Mouse (Mus musculus) CH12F3 (cell line): ENCODE measurements around the gene Fubp3.
"Not testable (repeated sequence)": the region's sequence is repeated elsewhere in the genome, so short reads cannot be mapped to it uniquely, and the experiment has no call there.

ENCODE experiments used
- in situ Hi-C: fragments of 300-500 bp; cut with MboI; formaldehyde crosslinking; loops from 2 replicates; pipeline ENCODE4 v1.14.3; 2020; ENCODE audit warnings: low sequenced_read_pairs

Fubp3 gene

DNA sequence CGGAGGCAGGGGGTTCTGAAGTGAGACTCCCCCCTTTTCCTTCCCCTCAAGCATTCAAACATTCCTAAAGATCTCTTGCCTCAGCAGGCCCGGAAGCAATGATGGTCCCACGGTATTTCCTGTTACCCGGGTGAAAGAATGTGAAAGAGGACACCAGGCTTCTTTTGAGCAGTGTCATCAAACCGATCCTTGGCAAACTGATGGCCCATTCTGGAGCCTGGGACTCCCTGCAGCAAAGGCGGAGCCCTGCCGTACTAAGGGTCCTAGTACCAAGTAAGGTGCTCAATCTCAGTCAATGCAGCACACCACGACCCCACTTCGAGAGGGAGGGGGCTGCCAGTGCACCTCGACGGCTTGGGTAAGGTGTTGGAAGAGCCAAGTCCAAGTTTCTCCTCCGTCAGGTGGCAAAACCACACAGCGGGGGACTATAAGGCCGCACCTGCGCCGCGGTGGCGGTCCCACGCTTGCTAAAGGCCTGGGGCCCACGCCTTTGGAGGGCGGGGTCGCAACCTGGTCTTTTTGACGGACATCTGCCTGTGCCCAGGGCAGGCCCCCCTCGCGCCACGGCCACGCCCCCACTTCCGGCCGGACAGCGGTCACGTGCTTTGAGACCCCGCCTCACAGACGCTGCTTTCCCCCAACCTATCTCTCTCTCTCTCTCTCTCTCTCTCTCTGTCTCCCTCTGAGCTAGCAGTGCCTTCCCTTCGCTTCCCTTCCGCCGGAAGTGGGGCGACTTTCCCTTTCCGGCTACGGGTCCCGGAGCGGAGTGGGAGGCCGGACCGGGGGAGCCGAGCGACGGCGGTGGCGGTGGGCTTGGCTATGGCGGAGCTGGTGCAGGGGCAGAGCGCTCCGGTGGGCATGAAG, at the start of gene Fubp3:
Fubp3 (plus strand) TSS at position 601 of the 864 bp plus-strand sequence.
- in situ Hi-C loops, result no loop called here

DNA sequence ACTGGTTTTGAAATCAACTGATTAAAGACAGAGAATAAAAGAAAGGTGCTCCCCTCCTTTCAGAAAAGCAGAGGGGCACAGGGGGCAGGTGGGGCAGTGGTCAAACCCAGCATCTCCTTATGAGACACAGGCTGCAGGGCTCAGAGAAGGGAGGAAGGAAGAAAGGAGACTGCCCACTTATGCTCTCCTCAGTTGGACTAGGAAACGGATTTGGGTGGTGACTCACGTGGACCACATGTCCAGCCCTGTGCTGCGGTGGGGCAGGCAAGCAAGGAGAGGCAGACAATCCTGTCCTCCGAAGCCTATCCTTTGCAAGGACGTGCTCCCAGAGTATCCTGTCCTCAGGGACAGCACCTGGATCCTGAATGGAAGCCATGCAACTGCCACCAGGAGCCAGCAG, 47.8 kb upstream of the Fubp3 start:
- in situ Hi-C loops, result no loop called here

- in situ Hi-C loops, result no loop called here
These were observed 46.7 kb upstream of the Fubp3 start for GRCm38 (mm10) chr2:31525778-31526177.

DNA sequence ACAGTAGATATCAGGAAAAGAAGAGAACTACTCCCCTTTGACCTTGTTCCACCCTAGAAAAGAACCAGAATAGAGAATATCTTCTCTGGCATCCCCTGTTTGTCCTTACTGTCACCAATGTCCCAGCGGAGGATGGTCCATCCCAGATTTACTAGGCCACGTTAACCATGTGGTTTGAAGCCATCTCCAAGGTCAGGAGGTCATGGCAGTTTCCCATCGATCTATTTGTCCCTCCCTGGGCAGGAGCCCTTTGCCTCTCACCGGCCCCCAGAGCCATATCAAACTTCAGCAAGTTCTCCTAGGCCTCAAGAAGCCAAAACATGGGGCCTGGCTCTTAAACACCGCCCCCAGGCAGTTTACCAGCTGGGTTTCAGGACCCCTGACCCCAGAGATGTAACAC, 42.2 kb upstream of the Fubp3 start:
- in situ Hi-C loops, result no loop called here

DNA sequence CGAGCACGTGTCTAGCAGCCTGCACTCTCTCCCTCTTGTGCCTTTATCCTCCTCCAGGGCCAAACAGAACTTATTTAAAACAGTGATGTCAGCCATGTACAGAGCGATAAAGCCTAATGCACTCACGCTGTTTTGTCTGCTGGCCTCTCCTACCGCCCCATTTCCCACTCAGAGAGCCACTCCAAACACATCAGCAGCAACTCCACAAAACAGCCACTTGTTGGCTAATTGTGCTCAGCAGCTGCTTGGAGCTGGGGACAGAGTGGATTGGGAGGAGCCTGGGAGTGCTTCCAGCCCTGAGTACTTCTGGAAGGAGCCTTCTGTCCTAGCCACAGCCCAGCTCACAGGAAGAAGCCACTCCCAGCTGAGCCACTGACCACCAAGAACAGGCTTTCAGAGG, 35.4 kb upstream of the Fubp3 start:
- in situ Hi-C loops, result no loop called here

- in situ Hi-C loops, result no loop called here
These were observed 33.7 kb upstream of the Fubp3 start for GRCm38 (mm10) chr2:31538745-31539144.

DNA sequence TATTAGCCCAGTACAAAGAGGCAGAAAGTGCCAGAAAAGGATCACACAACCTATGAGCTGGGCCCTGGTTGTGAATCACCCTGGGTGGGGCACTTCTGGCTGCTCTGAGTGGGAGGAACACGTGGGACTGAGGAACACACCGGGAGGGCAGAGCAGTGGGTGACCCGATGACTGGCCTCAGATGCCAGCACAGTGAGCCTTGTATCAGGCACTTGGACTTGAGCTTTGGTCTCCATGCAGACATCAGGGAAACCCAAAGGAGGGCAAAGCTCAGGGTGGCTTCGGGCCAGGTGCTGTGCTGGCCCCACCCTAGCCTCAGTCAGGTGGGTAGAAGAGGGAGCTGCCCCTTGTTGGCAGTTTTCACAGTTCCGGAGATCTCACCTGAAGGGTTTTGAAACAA, 30.9 kb upstream of the Fubp3 start:
- in situ Hi-C loops, result no loop called here

DNA sequence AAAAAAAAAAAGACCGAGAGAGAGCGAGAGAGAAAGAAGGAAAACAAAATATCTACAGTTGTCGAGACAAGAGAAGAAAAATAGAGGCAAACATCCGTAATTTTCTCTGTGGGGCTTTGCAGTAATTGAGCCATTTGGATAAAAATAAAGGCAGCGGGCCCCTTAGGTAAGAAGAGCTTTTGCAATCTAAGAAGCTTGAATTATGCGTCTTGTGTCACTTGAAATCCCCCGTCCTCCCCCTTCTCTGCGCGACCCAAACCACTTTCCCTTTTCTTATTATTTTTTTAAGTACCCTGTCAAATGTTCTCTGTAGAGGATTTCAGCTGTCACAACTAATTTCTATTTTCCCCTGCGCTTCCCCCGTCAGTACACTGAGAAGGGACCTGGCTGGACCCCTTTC, 24.7 kb upstream of the Fubp3 start:
- in situ Hi-C loops, result no loop called here

DNA sequence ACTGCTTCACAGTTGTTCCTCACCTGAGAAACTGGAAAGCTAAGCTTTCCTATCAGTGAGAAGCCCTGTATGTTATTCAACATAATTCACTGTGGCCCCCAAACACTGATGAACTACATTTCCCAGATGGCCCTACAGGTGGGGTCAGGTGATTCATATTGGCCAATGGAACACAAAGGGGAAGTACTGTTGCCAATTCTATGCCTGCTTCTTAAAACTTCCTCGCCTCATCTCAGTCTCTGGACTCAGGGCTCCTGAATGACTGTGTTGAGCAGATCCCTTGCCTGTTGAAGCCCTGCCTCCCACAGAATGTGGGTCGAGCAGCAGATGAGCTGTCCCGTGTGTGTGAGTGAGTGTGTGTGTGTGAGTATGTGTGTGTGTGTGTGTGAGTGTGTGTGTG, 21.9 kb upstream of the Fubp3 start:
- in situ Hi-C loops, result no loop called here

DNA sequence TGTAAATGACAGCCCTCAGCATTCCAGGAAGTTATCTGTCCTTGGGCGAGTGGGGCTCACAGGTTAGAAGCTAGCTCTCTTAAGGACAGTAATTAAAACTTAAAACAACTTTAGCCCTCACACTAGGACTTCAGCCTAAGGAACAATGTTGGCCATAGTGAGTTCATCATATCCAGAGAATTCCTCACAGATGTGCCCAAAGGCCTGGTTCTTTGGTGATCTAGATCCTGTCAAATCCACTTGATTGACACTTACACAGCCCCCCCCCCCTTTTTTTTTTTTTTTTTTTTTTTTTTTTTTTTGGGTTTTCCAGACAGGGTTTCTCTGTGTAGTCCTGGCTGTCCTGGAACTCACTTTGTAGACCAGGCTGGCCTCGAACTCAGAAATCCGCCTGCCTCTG, 21.1 kb upstream of the Fubp3 start:
- in situ Hi-C loops, result not testable (repeated sequence)

DNA sequence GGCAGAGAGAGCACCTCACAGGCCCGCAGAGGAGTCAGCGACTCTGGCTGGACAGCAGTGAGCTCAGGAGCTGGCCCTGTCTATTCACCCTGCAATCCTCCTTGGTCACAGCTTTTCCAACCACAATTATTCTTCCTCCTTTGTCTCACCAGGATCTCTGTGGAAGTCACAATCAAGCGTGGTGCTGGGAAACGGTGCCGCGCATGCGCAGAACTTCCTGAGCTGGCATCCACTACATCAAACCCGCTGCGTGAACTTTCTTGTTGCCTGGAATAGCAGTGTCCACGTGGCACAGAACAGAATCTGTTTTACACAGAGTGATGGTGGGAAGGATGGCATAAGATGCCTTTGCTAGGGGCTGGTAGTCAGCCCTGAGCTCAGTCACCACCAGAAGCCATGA, 20.5 kb upstream of the Fubp3 start:
- in situ Hi-C loops, result no loop called here

- in situ Hi-C loops, result no loop called here
These were observed 17.8 kb upstream of the Fubp3 start for GRCm38 (mm10) chr2:31554619-31555018.

DNA sequence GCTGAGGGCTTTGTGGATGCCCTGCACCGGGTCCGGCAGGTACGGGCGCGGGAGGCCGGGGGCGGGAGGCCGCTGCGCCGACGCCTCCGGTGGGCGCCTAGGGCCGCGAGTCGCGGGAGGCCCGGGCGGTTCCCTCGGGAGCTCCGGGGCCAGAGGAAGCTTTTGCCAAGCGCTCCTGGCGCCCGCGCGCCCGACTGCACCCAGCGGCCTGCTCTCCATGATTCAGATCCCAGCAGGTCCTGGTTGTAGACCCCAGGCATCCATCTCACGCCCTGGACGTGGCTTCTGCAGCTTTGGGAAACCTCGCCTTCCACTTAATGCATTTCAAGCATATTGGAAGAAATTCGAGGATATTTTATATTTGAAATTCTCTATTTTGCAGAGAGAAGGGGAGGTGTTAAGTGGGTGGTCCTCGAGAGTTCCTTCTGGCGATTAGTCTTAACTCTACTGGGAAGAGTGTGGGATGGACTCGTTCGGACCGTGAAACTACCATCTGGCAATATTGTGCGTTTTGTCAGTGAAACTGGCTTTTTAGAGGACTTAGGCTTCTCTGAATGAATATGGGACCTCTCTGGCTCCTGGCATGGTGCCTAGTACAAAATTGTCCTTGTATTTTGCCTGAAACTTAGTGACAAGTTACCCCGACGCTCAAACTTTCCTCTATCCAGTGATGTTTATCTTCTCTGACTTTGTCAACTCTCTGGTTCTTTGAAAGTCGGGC, 624 bp downstream of the Fubp3 start:
- in situ Hi-C loops, result no loop called here

- in situ Hi-C loops, result no loop called here
These were observed 9.2 kb downstream of the Fubp3 start for GRCm38 (mm10) chr2:31581617-31582016.

GRCm38 (mm10) chr2:31591799-31592484, 19.5 kb downstream of the Fubp3 start:
- in situ Hi-C loops, result no loop called here

DNA sequence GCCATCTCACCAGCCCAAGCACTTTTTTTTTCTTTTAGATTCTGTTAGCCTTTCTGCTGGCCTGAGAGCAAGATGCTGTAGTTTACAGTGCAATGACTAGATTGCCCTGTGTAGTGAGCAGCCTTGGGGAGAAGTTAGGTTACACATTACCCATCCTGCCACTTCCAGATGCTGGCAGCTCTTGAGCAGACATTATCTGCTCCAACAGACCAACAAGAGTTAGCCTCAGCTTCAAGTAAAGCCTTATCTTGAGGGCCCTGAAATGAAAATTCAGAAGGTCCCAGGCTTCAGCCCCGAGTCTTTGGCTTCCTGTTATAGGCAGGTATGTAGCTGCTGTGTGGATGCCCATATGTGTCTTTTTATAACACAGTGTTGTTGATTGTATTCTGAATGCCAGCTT, 35.1 kb downstream of the Fubp3 start:
- in situ Hi-C loops, result no loop called here

- in situ Hi-C loops, result no loop called here
These were observed 37.4 kb downstream of the Fubp3 start for GRCm38 (mm10) chr2:31609859-31610261.

DNA sequence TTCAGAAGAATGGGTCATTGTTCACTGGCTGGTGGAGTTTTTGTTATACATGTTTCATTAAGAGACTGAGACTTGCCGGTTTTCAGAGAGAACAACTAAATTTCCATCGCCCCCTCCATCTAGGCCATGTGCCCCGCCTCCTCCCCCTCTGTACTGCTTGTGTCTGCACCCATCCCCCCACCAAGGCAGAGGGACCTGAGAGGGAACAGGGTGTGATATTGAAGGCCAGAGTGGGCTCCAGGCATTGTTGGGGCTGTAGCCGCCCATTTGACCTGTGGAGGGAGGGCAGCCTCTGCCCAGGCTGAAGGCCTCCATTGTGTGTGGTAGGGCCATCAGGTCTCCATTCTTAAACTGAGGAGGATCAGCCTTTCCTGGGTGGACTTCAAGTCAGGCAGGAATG, 38.5 kb downstream of the Fubp3 start:
- in situ Hi-C loops, result no loop called here

DNA sequence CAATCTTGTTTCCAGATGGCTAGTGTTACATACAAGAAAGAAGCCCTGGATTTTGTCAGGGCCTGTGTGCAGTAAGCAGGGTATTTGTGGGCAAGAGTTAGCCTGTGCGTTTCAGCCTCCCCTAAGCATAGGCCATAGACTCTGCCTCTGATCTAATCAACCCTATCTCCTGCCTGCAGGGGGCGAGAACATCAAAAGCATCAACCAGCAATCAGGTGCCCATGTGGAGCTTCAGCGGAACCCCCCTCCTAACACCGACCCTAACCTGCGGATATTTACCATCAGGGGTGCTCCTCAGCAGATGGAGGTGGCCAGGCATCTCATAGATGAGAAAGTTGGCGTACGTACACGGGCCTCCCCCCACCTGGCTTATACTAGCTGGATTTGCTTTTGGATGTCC, 38.9 kb downstream of the Fubp3 start:
- in situ Hi-C loops, result no loop called here

DNA sequence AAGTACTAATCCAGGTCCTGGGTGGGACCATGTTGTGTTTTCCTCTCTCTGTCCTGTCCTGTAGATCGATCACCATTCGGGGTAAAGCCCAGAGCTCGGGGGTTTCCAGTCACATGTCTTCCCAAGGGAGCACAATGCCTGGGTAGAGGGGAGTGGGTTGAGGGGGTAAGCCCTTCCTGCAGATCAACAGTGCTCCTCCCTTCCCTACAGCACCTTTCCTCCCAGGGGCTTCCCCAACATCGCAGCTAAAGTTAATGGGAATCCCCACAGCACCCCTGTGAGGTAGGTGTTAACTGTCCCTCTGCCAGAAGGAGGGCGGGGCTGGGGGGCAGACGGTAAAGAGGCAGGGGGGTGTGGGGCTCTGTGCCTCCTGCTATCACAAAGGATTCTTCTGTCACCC, 40.2 kb downstream of the Fubp3 start:
- in situ Hi-C loops, result no loop called here

GRCm38 (mm10) chr2:31613781-31614180, 41.3 kb downstream of the Fubp3 start:
- in situ Hi-C loops, result no loop called here
